Mouse (Mus musculus) C2C12 (cell line): ENCODE results near the gene Vps53.

Source experiments
- CEBPB ChIP-seq: IDR thresholded peaks from one replicate; pipeline ENCODE4 v1.6.1; 2011; ENCODE audit warnings: low read depth, mild to moderate bottlenecking, control low read depth, moderate library complexity
- CTCF ChIP-seq: IDR thresholded peaks from one replicate; pipeline ENCODE4 v1.5.1; 2011; ENCODE audit not compliant: control insufficient read depth, insufficient read depth, insufficient read length
- FOSL1 ChIP-seq: IDR thresholded peaks from one replicate; pipeline ENCODE4 v1.8.0; 2011; ENCODE audit warnings: mild to moderate bottlenecking, low read length; ENCODE audit not compliant: poor library complexity, insufficient read depth, severe bottlenecking
- MAX ChIP-seq: IDR thresholded peaks from one replicate; pipeline ENCODE4 v1.6.1; 2011; ENCODE audit warnings: mild to moderate bottlenecking, control low read depth
- MYOD1 ChIP-seq: IDR thresholded peaks from one replicate; pipeline ENCODE4 v1.6.1; 2011; ENCODE audit warnings: low read depth; ENCODE audit not compliant: control insufficient read depth, insufficient read length
- MYOG ChIP-seq: IDR thresholded peaks from one replicate; pipeline ENCODE4 v1.6.1; 2011; ENCODE audit not compliant: control insufficient read depth, insufficient read length; ENCODE audit errors: extremely low read depth
- USF1 ChIP-seq: IDR thresholded peaks from one replicate; pipeline ENCODE4 v1.6.1; 2011; ENCODE audit warnings: low read depth, mild to moderate bottlenecking, control low read depth, moderate library complexity

GRCm38 (mm10) chr11:76033836-76034235 is 145.6 kb downstream of the Vps53 start:
- TF ChIP-seq CEBPB (no peak), CTCF (no peak), MYOG (no peak), MAX (no peak), MYOD1 (no peak), USF1 (no peak), FOSL1 (no peak)
